Mouse (Mus musculus): ENCODE data around the gene Adap2. TPM values are rescaled to one million over a fixed set of nuclear protein-coding genes. Genes with fewer than 3 reads are reported as not detected.
"Not testable (repeated sequence)": the region's sequence is repeated elsewhere in the genome, so short reads cannot be mapped to it uniquely, and the experiment has no call there.

Gene Adap2
- total RNA-seq, 4 experiments from 2014 or later = 8.3 to 12.5 (median 9.9) TPM

- DNase-seq (ENCODE audit: low spot score) = no peak
Measured at GRCm38 (mm10) chr11:80159018-80159417, 5.1 kb downstream of the Adap2 start.

- no peak for DNase-seq (ENCODE audit: low spot score)
Measured at GRCm38 (mm10) chr11:80161041-80161440, 7.1 kb downstream of the Adap2 start.

- no peak for DNase-seq (ENCODE audit: low spot score)
Measured at GRCm38 (mm10) chr11:80163362-80164116, 9.6 kb downstream of the Adap2 start.

- DNase-seq (ENCODE audit: low spot score) = no peak
Measured at GRCm38 (mm10) chr11:80164224-80164623, 10.3 kb downstream of the Adap2 start.

- DNase-seq (ENCODE audit: low spot score) = no peak
Measured at GRCm38 (mm10) chr11:80168121-80168520, 14.2 kb downstream of the Adap2 start.

GRCm38 (mm10) chr11:80168611-80169249, 14.8 kb downstream of the Adap2 start:
- DNase-seq (ENCODE audit: low spot score) = no peak

GRCm38 (mm10) chr11:80169629-80170028, 15.7 kb downstream of the Adap2 start:
- no peak for DNase-seq (ENCODE audit: low spot score)

- no peak for DNase-seq (ENCODE audit: low spot score)
Measured at GRCm38 (mm10) chr11:80170351-80170750, 16.4 kb downstream of the Adap2 start.

- no peak for DNase-seq (ENCODE audit: low spot score)
Measured at GRCm38 (mm10) chr11:80171884-80172283, 18.0 kb downstream of the Adap2 start.

GRCm38 (mm10) chr11:80173963-80174670, 20.2 kb downstream of the Adap2 start:
- DNase-seq (ENCODE audit: low spot score) = no peak

GRCm38 (mm10) chr11:80176911-80177895, 23.3 kb downstream of the Adap2 start:
- no peak for DNase-seq (ENCODE audit: low spot score)

- DNase-seq (ENCODE audit: low spot score) = no peak
Measured at GRCm38 (mm10) chr11:80178316-80178715, 24.4 kb downstream of the Adap2 start.

- no peak for DNase-seq (ENCODE audit: low spot score)
Measured at GRCm38 (mm10) chr11:80181021-80181749, 27.3 kb downstream of the Adap2 start.

GRCm38 (mm10) chr11:80183054-80183704, 29.3 kb downstream of the Adap2 start:
- not testable (repeated sequence) for DNase-seq (ENCODE audit: low spot score)

GRCm38 (mm10) chr11:80183705-80184255, 29.9 kb downstream of the Adap2 start, which contains the start of gene Rnf135:
Rnf135 (plus strand) TSS chr11:80183851.
- DNase-seq (ENCODE audit: low spot score) = peak; percentile 97

- DNase-seq (ENCODE audit: low spot score) = no peak
Measured at GRCm38 (mm10) chr11:80184531-80185071, 30.7 kb downstream of the Adap2 start.

- DNase-seq (ENCODE audit: low spot score) = not testable (repeated sequence)
Measured at GRCm38 (mm10) chr11:80185441-80185976, 31.6 kb downstream of the Adap2 start.

- DNase-seq (ENCODE audit: low spot score) = no peak
Measured at GRCm38 (mm10) chr11:80190280-80190679, 36.4 kb downstream of the Adap2 start.

GRCm38 (mm10) chr11:80193827-80194226, 39.9 kb downstream of the Adap2 start:
- no peak for DNase-seq (ENCODE audit: low spot score)

Measured in heart, adult 8-10 months (tissue).